Mouse (Mus musculus): ENCODE data around the gene Shank2.

Gene Shank2

GRCm38 (mm10) chr7:144108141-144108540 is 106.4 kb downstream of the Shank2 start:
- no peak for DNase-seq

- DNase-seq: no peak
Observed at GRCm38 (mm10) chr7:144111026-144111604, 109.4 kb downstream of the Shank2 start.

- DNase-seq: no peak
Observed at GRCm38 (mm10) chr7:144111981-144112380, 110.3 kb downstream of the Shank2 start.

GRCm38 (mm10) chr7:144114230-144114629 is 112.5 kb downstream of the Shank2 start:
- DNase-seq: no peak

GRCm38 (mm10) chr7:144119562-144119961 is 117.8 kb downstream of the Shank2 start:
- DNase-seq: no peak

- peak; percentile 54 for DNase-seq
Observed at GRCm38 (mm10) chr7:144132699-144133387, 131.1 kb downstream of the Shank2 start.

GRCm38 (mm10) chr7:144133388-144133998 is 131.8 kb downstream of the Shank2 start:
- no peak for DNase-seq

- DNase-seq: peak; percentile 55
Observed at GRCm38 (mm10) chr7:144134699-144135098, 133.0 kb downstream of the Shank2 start.

- DNase-seq: no peak
Observed at GRCm38 (mm10) chr7:144137827-144138226, 136.1 kb downstream of the Shank2 start.

GRCm38 (mm10) chr7:144138476-144138875 is 136.7 kb downstream of the Shank2 start:
- DNase-seq: no peak

- no peak for DNase-seq
Observed at GRCm38 (mm10) chr7:144139691-144140090, 138.0 kb downstream of the Shank2 start.

GRCm38 (mm10) chr7:144140470-144140869 is 138.7 kb downstream of the Shank2 start:
- no peak for DNase-seq

GRCm38 (mm10) chr7:144142036-144142435 is 140.3 kb downstream of the Shank2 start:
- no peak for DNase-seq

- DNase-seq: no peak
Observed at GRCm38 (mm10) chr7:144143941-144144340, 142.2 kb downstream of the Shank2 start.

GRCm38 (mm10) chr7:144148111-144148510 is 146.4 kb downstream of the Shank2 start:
- no peak for DNase-seq

- DNase-seq: no peak
Observed at GRCm38 (mm10) chr7:144153124-144153523, 151.4 kb downstream of the Shank2 start.

- DNase-seq: no peak
Observed at GRCm38 (mm10) chr7:144153682-144154081, 152.0 kb downstream of the Shank2 start.

GRCm38 (mm10) chr7:144157936-144158335 is 156.2 kb downstream of the Shank2 start:
- DNase-seq: no peak

GRCm38 (mm10) chr7:144159556-144159955 is 157.8 kb downstream of the Shank2 start:
- DNase-seq: no peak

GRCm38 (mm10) chr7:144160066-144160465 is 158.3 kb downstream of the Shank2 start:
- DNase-seq: no peak

- DNase-seq: peak; percentile 22
Observed at GRCm38 (mm10) chr7:144160646-144161249, 159.0 kb downstream of the Shank2 start.

GRCm38 (mm10) chr7:144170272-144170671 is 168.5 kb downstream of the Shank2 start:
- DNase-seq: no peak

- peak; percentile 35 for DNase-seq
Observed at GRCm38 (mm10) chr7:144170686-144171085, 169.0 kb downstream of the Shank2 start.

- DNase-seq: no peak
Observed at GRCm38 (mm10) chr7:144173869-144174268, 172.1 kb downstream of the Shank2 start.
